Mouse (Mus musculus): ENCODE results near the gene Hvcn1.

The Hvcn1 gene

GRCm38 (mm10) chr5:122206475-122206874 is at the start of gene Hvcn1:
Gene Hvcn1, plus strand, starts transcription at chr5:122206804.
- no peaks in the 10 kb centered on the region for H3K27me3 ChIP-seq (ENCODE audit: control insufficient read depth, insufficient read depth, low read length, poor library complexity, severe bottlenecking)
- DNase-seq (ENCODE audit: low read depth, low spot score): peak; percentile 55
- no peaks in the 10 kb centered on the region for H3K36me3 ChIP-seq (ENCODE audit: control insufficient read depth, insufficient read depth, low read length, poor library complexity, severe bottlenecking)

GRCm38 (mm10) chr5:122157827-122158381 is 48.7 kb upstream of the Hvcn1 start, which contains the start of gene Ppp1cc:
Gene Ppp1cc, plus strand, starts transcription at chr5:122158278.
- Histone ChIP-seq H3K36me3 (ENCODE audit: control insufficient read depth, insufficient read depth, low read length, poor library complexity, severe bottlenecking) (no peaks in the 10 kb centered on the region), H3K27me3 (ENCODE audit: control insufficient read depth, insufficient read depth, low read length, poor library complexity, severe bottlenecking) (no peaks in the 10 kb centered on the region)
- peak; percentile 96 for DNase-seq (ENCODE audit: low read depth, low spot score)

GRCm38 (mm10) chr5:122158557-122159515 is 47.8 kb upstream of the Hvcn1 start:
- peak; percentile 19 for DNase-seq (ENCODE audit: low read depth, low spot score)

GRCm38 (mm10) chr5:122163194-122163593 is 43.4 kb upstream of the Hvcn1 start:
- no peaks in the 10 kb centered on the region for H3K27me3 ChIP-seq (ENCODE audit: control insufficient read depth, insufficient read depth, low read length, poor library complexity, severe bottlenecking)
- peak; percentile 47 for DNase-seq (ENCODE audit: low read depth, low spot score)
- 0 out of 2 replicates have a peak, but pooled peaks cover 3% of the 10 kb centered on the region for H3K36me3 ChIP-seq (ENCODE audit: control insufficient read depth, insufficient read depth, low read length, poor library complexity, severe bottlenecking)

More at GRCm38 (mm10) chr5:122158557-122159515, 47.8 kb upstream of the Hvcn1 start:
- H3K27me3 ChIP-seq (ENCODE audit: control insufficient read depth, insufficient read depth, low read length, poor library complexity, severe bottlenecking): no peaks in the 10 kb centered on the region
- H3K36me3 ChIP-seq (ENCODE audit: control insufficient read depth, insufficient read depth, low read length, poor library complexity, severe bottlenecking): no peaks in the 10 kb centered on the region

- Histone ChIP-seq H3K27me3 (ENCODE audit: control insufficient read depth, insufficient read depth, low read length, poor library complexity, severe bottlenecking) (no peaks in the 10 kb centered on the region), H3K36me3 (ENCODE audit: control insufficient read depth, insufficient read depth, low read length, poor library complexity, severe bottlenecking) (0 out of 2 replicates have a peak, but pooled peaks cover 6% of the 10 kb centered on the region)
- no peak for DNase-seq (ENCODE audit: low read depth, low spot score)
Observed at GRCm38 (mm10) chr5:122164011-122164410, 42.6 kb upstream of the Hvcn1 start.

- H3K36me3 ChIP-seq (ENCODE audit: control insufficient read depth, insufficient read depth, low read length, poor library complexity, severe bottlenecking): peaks cover 15% of the 10 kb centered on the region
- no peak for DNase-seq (ENCODE audit: low read depth, low spot score)
- H3K27me3 ChIP-seq (ENCODE audit: control insufficient read depth, insufficient read depth, low read length, poor library complexity, severe bottlenecking): no peaks in the 10 kb centered on the region
Observed at GRCm38 (mm10) chr5:122165233-122165915, 41.2 kb upstream of the Hvcn1 start.

- no peak for DNase-seq (ENCODE audit: low read depth, low spot score)
Observed at GRCm38 (mm10) chr5:122166636-122167161, 39.9 kb upstream of the Hvcn1 start.

GRCm38 (mm10) chr5:122168344-122169069 is 38.1 kb upstream of the Hvcn1 start:
- DNase-seq (ENCODE audit: low read depth, low spot score): no peak
- Histone ChIP-seq H3K27me3 (ENCODE audit: control insufficient read depth, insufficient read depth, low read length, poor library complexity, severe bottlenecking) (no peaks in the 10 kb centered on the region), H3K36me3 (ENCODE audit: control insufficient read depth, insufficient read depth, low read length, poor library complexity, severe bottlenecking) (peaks cover 33% of the 10 kb centered on the region)

More at GRCm38 (mm10) chr5:122166636-122167161, 39.9 kb upstream of the Hvcn1 start:
- peaks cover 22% of the 10 kb centered on the region for H3K36me3 ChIP-seq (ENCODE audit: control insufficient read depth, insufficient read depth, low read length, poor library complexity, severe bottlenecking)
- H3K27me3 ChIP-seq (ENCODE audit: control insufficient read depth, insufficient read depth, low read length, poor library complexity, severe bottlenecking): no peaks in the 10 kb centered on the region

- Histone ChIP-seq H3K27me3 (ENCODE audit: control insufficient read depth, insufficient read depth, low read length, poor library complexity, severe bottlenecking) (no peaks in the 10 kb centered on the region), H3K36me3 (ENCODE audit: control insufficient read depth, insufficient read depth, low read length, poor library complexity, severe bottlenecking) (peaks cover 33% of the 10 kb centered on the region)
- DNase-seq (ENCODE audit: low read depth, low spot score): no peak
Observed at GRCm38 (mm10) chr5:122171058-122171457, 35.5 kb upstream of the Hvcn1 start.

GRCm38 (mm10) chr5:122175402-122175801 is 31.2 kb upstream of the Hvcn1 start:
- Histone ChIP-seq H3K27me3 (ENCODE audit: control insufficient read depth, insufficient read depth, low read length, poor library complexity, severe bottlenecking) (no peaks in the 10 kb centered on the region), H3K36me3 (ENCODE audit: control insufficient read depth, insufficient read depth, low read length, poor library complexity, severe bottlenecking) (peaks cover 17% of the 10 kb centered on the region)
- no peak for DNase-seq (ENCODE audit: low read depth, low spot score)

- Histone ChIP-seq H3K27me3 (ENCODE audit: control insufficient read depth, insufficient read depth, low read length, poor library complexity, severe bottlenecking) (no peaks in the 10 kb centered on the region), H3K36me3 (ENCODE audit: control insufficient read depth, insufficient read depth, low read length, poor library complexity, severe bottlenecking) (peaks cover 14% of the 10 kb centered on the region)
- no peak for DNase-seq (ENCODE audit: low read depth, low spot score)
Observed at GRCm38 (mm10) chr5:122175961-122176360, 30.6 kb upstream of the Hvcn1 start.

- Histone ChIP-seq H3K27me3 (ENCODE audit: control insufficient read depth, insufficient read depth, low read length, poor library complexity, severe bottlenecking) (no peaks in the 10 kb centered on the region), H3K36me3 (ENCODE audit: control insufficient read depth, insufficient read depth, low read length, poor library complexity, severe bottlenecking) (peaks cover 13% of the 10 kb centered on the region)
- DNase-seq (ENCODE audit: low read depth, low spot score): peak; percentile 80
Observed at GRCm38 (mm10) chr5:122176398-122176797, 30.2 kb upstream of the Hvcn1 start.

- peak; percentile 45 for DNase-seq (ENCODE audit: low read depth, low spot score)
- H3K36me3 ChIP-seq (ENCODE audit: control insufficient read depth, insufficient read depth, low read length, poor library complexity, severe bottlenecking): no peaks in the 10 kb centered on the region; the same call in 1 of the 2 replicates
- no peaks in the 10 kb centered on the region for H3K27me3 ChIP-seq (ENCODE audit: control insufficient read depth, insufficient read depth, low read length, poor library complexity, severe bottlenecking)
Observed at GRCm38 (mm10) chr5:122179665-122180064, 26.9 kb upstream of the Hvcn1 start.

GRCm38 (mm10) chr5:122184283-122184806 is 22.3 kb upstream of the Hvcn1 start:
- no peaks in the 10 kb centered on the region for H3K36me3 ChIP-seq (ENCODE audit: control insufficient read depth, insufficient read depth, low read length, poor library complexity, severe bottlenecking)
- no peaks in the 10 kb centered on the region for H3K27me3 ChIP-seq (ENCODE audit: control insufficient read depth, insufficient read depth, low read length, poor library complexity, severe bottlenecking)
- no peak for DNase-seq (ENCODE audit: low read depth, low spot score)
